In genomic region chr19:60789919-60790506, GRCm38 (mm10) we compare ENCODE assay signal across 8 mouse cellular contexts. TPM values are rescaled to one million over a fixed set of nuclear protein-coding genes. Genes with fewer than 3 reads are reported as not detected.
DNase-seq lines count a peak whose midpoint lies in the region; ATAC-seq and TF ChIP-seq lines count a peak whose summit lies in the region.

No protein-coding gene starts in this region.

- H3K27ac ChIP-seq in embryonic facial prominence, embryonic 13.5 days, result peak overlapping the region; percentile 98
- H3K27ac ChIP-seq in heart, adult 2 months, result peak overlapping the region; percentile 100
- H3K27ac ChIP-seq in liver, embryonic 13.5 days, result peak overlapping the region; percentile 99

- intact Hi-C loops in heart, adult 2 months (cut with DNase I), result loop anchor here (5.0 kb wide), 1 partner anchor 208 kb away; the partner anchor contains the start of gene Cacul1

- TF ChIP-seq EP300 in heart, adult 2 months (IDR thresholded peaks at IDR 0.05; ENCODE audit: insufficient read depth, low read depth, low read length), result no peak

- TF ChIP-seq CTCF in heart, adult 2 months (IDR thresholded peaks at IDR 0.05), result no peak

- no peaks in the 10 kb centered on the region for H3K9me3 ChIP-seq in embryonic facial prominence, embryonic 13.5 days
- H3K9me3 ChIP-seq in liver, embryonic 13.5 days (replicated peaks), result no peaks in the 10 kb centered on the region

- H3K4me3 ChIP-seq in embryonic facial prominence, embryonic 13.5 days, result peak overlapping the region; percentile 100
- H3K4me3 ChIP-seq in heart, adult 2 months, result peak overlapping the region; percentile 97
- peak overlapping the region; percentile 100 for H3K4me3 ChIP-seq in liver, embryonic 13.5 days (replicated peaks)

- peaks cover 17% of the 10 kb centered on the region for H3K4me1 ChIP-seq in embryonic facial prominence, embryonic 13.5 days
- peaks cover 8% of the 10 kb centered on the region for H3K4me1 ChIP-seq in heart, adult 2 months (ENCODE audit: control insufficient read depth, insufficient read depth, low read length)
- H3K4me1 ChIP-seq in liver, embryonic 13.5 days (replicated peaks), result peaks cover 46% of the 10 kb centered on the region

- H3K4me2 ChIP-seq in embryonic facial prominence, embryonic 13.5 days, result peak overlapping the region; percentile 58
- H3K4me2 ChIP-seq in liver, embryonic 13.5 days, result peak overlapping the region; percentile 95

- H3K36me3 ChIP-seq in embryonic facial prominence, embryonic 13.5 days, result no peaks in the 10 kb centered on the region
- peaks cover 17% of the 10 kb centered on the region for H3K36me3 ChIP-seq in heart, adult 2 months (ENCODE audit: control insufficient read depth, insufficient read depth, low read length)
- H3K36me3 ChIP-seq in liver, embryonic 13.5 days, result peaks cover 4% of the 10 kb centered on the region; the same call in 1 of the 2 replicates

- peak; percentile 59 for ATAC-seq in embryonic facial prominence, embryonic 13.5 days (ENCODE audit: insufficient number of reproducible peaks, insufficient read depth, low FRiP score, low TSS enrichment, low read depth)
- ATAC-seq in liver, embryonic 13.5 days (ENCODE audit: low read depth), result peak; percentile 68

- no peaks in the 10 kb centered on the region for H3K27me3 ChIP-seq in embryonic facial prominence, embryonic 13.5 days
- H3K27me3 ChIP-seq in heart, adult 2 months (ENCODE audit: control insufficient read depth, insufficient read depth, low read length), result no peaks in the 10 kb centered on the region
- no peaks in the 10 kb centered on the region for H3K27me3 ChIP-seq in liver, embryonic 13.5 days

- DNase-seq in 3134 (ENCODE audit: extremely low read depth, insufficient read length, low spot score) (peak; percentile 81), adipocyte (ENCODE audit: low spot score) (peak; percentile 70)
- DNase-seq in heart, adult 2 months, result peak; percentile 65 to 73
- DNase-seq in kidney, adult 18-20 months, result peak; percentile 69
- DNase-seq in liver, embryonic 13.5 days, result peak; percentile 48
- DNase-seq in natural killer cell, adult 2 months (ENCODE audit: low spot score in 2 of 2), result peak; percentile 13 to 37
- DNase-seq in testis, postnatal 14 days (ENCODE audit: low spot score), result peak; percentile 78

- peaks cover 3% of the 10 kb centered on the region; the same call in 1 of the 2 replicates for H3K79me2 ChIP-seq in heart, adult 2 months (replicated peaks; ENCODE audit: control insufficient read depth, insufficient read depth, low read length)

- no peak for TF ChIP-seq POLR2A in heart, adult 2 months (IDR thresholded peaks at IDR 0.05; ENCODE audit: insufficient read depth, low read depth, low read length)

- H3K9ac ChIP-seq in embryonic facial prominence, embryonic 13.5 days, result peak overlapping the region; percentile 100
- H3K9ac ChIP-seq in heart, adult 2 months (ENCODE audit: low read depth, low read length), result peak overlapping the region; percentile 83
- peak overlapping the region; percentile 100 for H3K9ac ChIP-seq in liver, embryonic 13.5 days

- under 1% methylated on average over 60 of the region's 60 CpGs for WGBS in embryonic facial prominence, embryonic 13.5 days
- under 1% methylated on average over 60 of the region's 60 CpGs for WGBS in heart, adult 2 months
- under 1% methylated on average over 60 of the region's 60 CpGs for WGBS in liver, embryonic 13.5 days (ENCODE audit: insufficient replicate concordance)

RNA-seq across cellular contexts. Expression of gene Eif3a, which starts 0.4 kb away (rescaled TPM):
- 145 and 152 TPM in 2 replicates for polyA plus RNA-seq in embryonic facial prominence, embryonic 13.5 days (2015; fragmentation: Nextera tagmentation; extraction: Ambion mirVana)
- 100 to 1,000 TPM in 1 of 2 experiments, 10 to 100 TPM in 1; 95.4 to 105 TPM for total RNA-seq in heart, adult 2 months (2021)
- 24.0 and 53.1 TPM in 2 replicates for polyA plus RNA-seq in heart, adult 2 months (2012; rRNA removed)
- polyA plus RNA-seq in liver, embryonic 13.5 days (2015; fragmentation: Nextera tagmentation; extraction: Ambion mirVana), result 109 and 129 TPM in 2 replicates

RNA-seq across cellular contexts. Expression of gene Fam45a, which starts 21.4 kb away (rescaled TPM):
- 35.0 and 36.7 TPM in 2 replicates for polyA plus RNA-seq in embryonic facial prominence, embryonic 13.5 days (2015; fragmentation: Nextera tagmentation; extraction: Ambion mirVana)
- total RNA-seq in heart, adult 2 months (2021), result 10 to 100 TPM; 17.4 to 18.9 TPM
- 8.7 and 15.6 TPM in 2 replicates for polyA plus RNA-seq in heart, adult 2 months (2012; rRNA removed)
- 21.9 and 26.8 TPM in 2 replicates for polyA plus RNA-seq in liver, embryonic 13.5 days (2015; fragmentation: Nextera tagmentation; extraction: Ambion mirVana)

RNA-seq across cellular contexts. Expression of gene Nanos1, which starts 34.2 kb away (rescaled TPM):
- polyA plus RNA-seq in embryonic facial prominence, embryonic 13.5 days (2015; fragmentation: Nextera tagmentation; extraction: Ambion mirVana), result 1.8 and 2.3 TPM in 2 replicates
- total RNA-seq in heart, adult 2 months (2021), result under 1 TPM; 0.20 to 0.29 TPM
- polyA plus RNA-seq in heart, adult 2 months (2012; rRNA removed), result 0.03 and 0.14 TPM in 2 replicates
- polyA plus RNA-seq in liver, embryonic 13.5 days (2015; fragmentation: Nextera tagmentation; extraction: Ambion mirVana), result 0.91 and 1.1 TPM in 2 replicates

Comparison
In these comparisons a context has a peak if more than half of its experiments do, and no peak if none do; other contexts are left out.
1. Peak in every context shown above with its lines: DNase-seq, ATAC-seq, H3K4me3 ChIP-seq and H3K27ac ChIP-seq.
2. DNase-seq: peak in every context shown above with its lines; median percentile 81 in 3134; 78 in testis, postnatal 14 days; 70 in adipocyte; 69 in heart, adult 2 months; 69 in kidney, adult 18-20 months; 48 in liver, embryonic 13.5 days; 25 in natural killer cell, adult 2 months.